Mouse (Mus musculus) heart, adult 2 months (tissue): ENCODE results near the gene Ctsz.
A peak's percentile ranks its signal among the peaks of the same experiment; 100 is the strongest.

Experiments
- CTCF ChIP-seq: fragments of 200-600 bp; IDR thresholded peaks from 2 replicates; pipeline ENCODE4 v1.8.1; 2022; ENCODE audit warnings: antibody characterized with exemption, mild to moderate bottlenecking, moderate library complexity
- EP300 ChIP-seq: fragments of 200-500 bp; IDR thresholded peaks from 2 replicates; pipeline ENCODE4 v1.6.1; 2011; ENCODE audit warnings: low read depth, low read length, control low read depth; ENCODE audit not compliant: insufficient read depth
- POLR2A ChIP-seq: fragments of 200-500 bp; IDR thresholded peaks from 2 replicates; pipeline ENCODE4 v1.6.1; 2011; ENCODE audit warnings: mild to moderate bottlenecking, low read depth, low read length, control low read depth; ENCODE audit not compliant: insufficient read depth

DNA sequence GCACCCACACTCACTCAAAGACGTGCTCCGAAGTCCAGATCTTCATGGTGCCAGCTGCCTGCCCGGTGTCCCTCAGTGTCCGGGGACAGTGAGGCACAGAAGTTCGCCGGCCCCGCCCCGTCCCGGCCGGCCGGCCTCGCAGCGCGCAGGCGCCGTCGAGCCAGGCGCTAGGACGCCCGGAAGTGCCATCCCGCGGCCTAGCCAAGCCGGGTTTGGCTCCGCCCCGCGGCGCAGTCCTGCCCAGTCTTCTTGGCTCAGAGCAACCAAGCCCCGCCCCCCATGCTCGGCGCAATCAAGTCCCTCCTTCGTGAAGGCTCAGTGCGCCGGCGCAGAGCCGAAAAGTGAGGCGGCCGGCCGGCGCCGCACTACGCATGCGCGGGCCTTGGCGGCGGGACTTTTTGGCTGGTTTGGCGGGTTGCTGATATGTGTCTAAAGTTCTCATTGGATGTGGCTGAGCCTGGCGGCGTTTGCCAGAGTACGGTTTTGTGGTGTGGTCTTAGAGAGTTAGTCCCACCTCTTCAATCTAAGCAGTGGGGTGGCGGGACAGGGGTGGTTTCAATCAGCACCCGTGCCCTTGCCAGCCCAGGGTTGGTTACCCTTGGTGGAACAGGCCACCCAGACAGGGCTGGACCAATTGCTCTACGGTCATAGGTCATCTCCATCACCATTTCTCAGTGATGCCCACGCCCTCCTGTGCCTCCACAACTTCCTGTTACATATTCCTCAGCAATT is 34.1 kb upstream of the Ctsz start, which contains the start of gene Prelid3b:
- TF ChIP-seq CTCF: peak; percentile 13
- TF ChIP-seq EP300: no peak
- TF ChIP-seq POLR2A: peak; percentile 78
